Mouse (Mus musculus) forebrain, embryonic 14.5 days (tissue): ENCODE data around the gene Sv2b. TPM values are rescaled to one million over a fixed set of nuclear protein-coding genes. Genes with fewer than 3 reads are reported as not detected.

ENCODE experiments used
- ATAC-seq: fragments of 200-750 bp; cut with Nextera tagmentation; 2 replicates; pipeline ENCODE4 v1.8.0; 2017; ENCODE audit warnings: mild to moderate bottlenecking, moderate library complexity
- DNase-seq: peaks from one replicate; pipeline ENCODE4 v3.0.0-alpha.2; 2015; ENCODE audit warnings: low spot score
- H3K27ac ChIP-seq: fragments of 300-500 bp; sonication (generic); 2 replicates; pipeline ENCODE4 v1.5.1; 2014; ENCODE audit warnings: low read depth, mild to moderate bottlenecking, control low read depth, low read length, moderate library complexity
- H3K27me3 ChIP-seq: fragments of 300-500 bp; sonication (generic); replicated peaks from 2 replicates; pipeline ENCODE4 v1.6.1; 2014; ENCODE audit warnings: low read length, control low read depth, mixed read lengths; ENCODE audit not compliant: control insufficient read depth, insufficient read depth
- H3K36me3 ChIP-seq: fragments of 300-500 bp; sonication (generic); 2 replicates; pipeline ENCODE4 v1.6.1; 2014; ENCODE audit warnings: low read length, control low read depth; ENCODE audit not compliant: control insufficient read depth, insufficient read depth
- H3K4me1 ChIP-seq: fragments of 300-500 bp; sonication (generic); 2 replicates; pipeline ENCODE4 v1.6.1; 2014; ENCODE audit warnings: antibody characterized with exemption, low read length, control low read depth; ENCODE audit not compliant: control insufficient read depth, insufficient read depth
- H3K4me2 ChIP-seq: fragments of 300-500 bp; sonication (generic); 2 replicates; pipeline ENCODE4 v1.6.1; 2014; ENCODE audit warnings: mild to moderate bottlenecking, control low read depth, low read length
- H3K4me3 ChIP-seq: fragments of 300-500 bp; sonication (generic); 2 replicates; pipeline ENCODE4 v1.5.1; 2014; ENCODE audit warnings: low read depth, low read length, control low read depth
- H3K9ac ChIP-seq: fragments of 300-500 bp; sonication (generic); 2 replicates; pipeline ENCODE4 v1.6.1; 2014; ENCODE audit warnings: mild to moderate bottlenecking, low read length, control low read depth, moderate library complexity
- H3K9me3 ChIP-seq: fragments of 300-500 bp; sonication (generic); replicated peaks from 2 replicates; pipeline ENCODE4 v1.6.1; 2016; ENCODE audit warnings: low read length, control low read depth, mixed read lengths; ENCODE audit not compliant: control insufficient read depth
- WGBS: fragments of 180-500 bp; shearing (Covaris S2); extraction: QIAGEN DNeasy Blood & Tissue Kit; methylation state at CpG from one replicate; pipeline ENCODE4 v1.1.7; 2014; 5-methylcytosine and 5-hydroxymethylcytosine counted together
- polyA plus RNA-seq: library from polyadenylated mRNA; unstranded; fragments of >200 nt; fragmentation: Nextera tagmentation; extraction: Ambion mirVana; gene quantifications from 2 replicates; pipeline ENCODE4 v1.2.1, GENCODE M21; 2014

Sv2b gene
- polyA plus RNA-seq, 1 experiment from 2014 or later: 8.4 TPM

GRCm38 (mm10) chr7:75167481-75167880, 141.6 kb downstream of the Sv2b start:
- Histone ChIP-seq H3K9me3 (no peaks in the 10 kb centered on the region), H3K9ac (no peak overlapping the region), H3K4me1 (no peaks in the 10 kb centered on the region), H3K4me3 (no peak overlapping the region), H3K27ac (no peak overlapping the region), H3K27me3 (no peaks in the 10 kb centered on the region), H3K4me2 (no peak overlapping the region), H3K36me3 (no peaks in the 10 kb centered on the region)
- whole genome bisulfite sequencing: 85% methylated on average over 3 of the region's 3 CpGs
- ATAC-seq (no peak), DNase-seq (no peak)

GRCm38 (mm10) chr7:75147174-75147573, 161.9 kb downstream of the Sv2b start:
- 84% methylated on average over 1 of the region's 1 CpGs for WGBS
- Histone ChIP-seq H3K27ac (no peak overlapping the region), H3K4me3 (no peak overlapping the region), H3K9me3 (no peaks in the 10 kb centered on the region), H3K4me2 (no peak overlapping the region), H3K27me3 (no peaks in the 10 kb centered on the region), H3K4me1 (peaks cover 3% of the 10 kb centered on the region), H3K36me3 (no peaks in the 10 kb centered on the region), H3K9ac (no peak overlapping the region)
- no peak for ATAC-seq
- DNase-seq: no peak

- Histone ChIP-seq H3K36me3 (no peaks in the 10 kb centered on the region), H3K27ac (no peak overlapping the region), H3K27me3 (no peaks in the 10 kb centered on the region), H3K4me1 (peaks cover 11% of the 10 kb centered on the region), H3K4me2 (no peak overlapping the region), H3K4me3 (no peak overlapping the region), H3K9ac (no peak overlapping the region), H3K9me3 (no peaks in the 10 kb centered on the region)
- DNase-seq (no peak), ATAC-seq (no peak)
- 39% methylated on average over 2 of the region's 2 CpGs for WGBS
Measured at GRCm38 (mm10) chr7:75142800-75143199, 166.3 kb downstream of the Sv2b start.

GRCm38 (mm10) chr7:75141919-75142700, 167.0 kb downstream of the Sv2b start:
- DNase-seq: peak; percentile 58
- H3K9me3 ChIP-seq: no peaks in the 10 kb centered on the region
- H3K4me3 ChIP-seq: 0 out of 2 replicates have a peak overlapping the region, but pooled peaks have one; percentile 9
- peak overlapping the region; percentile 47 for H3K4me2 ChIP-seq
- H3K4me1 ChIP-seq: peaks cover 11% of the 10 kb centered on the region
- H3K27ac ChIP-seq: no peak overlapping the region
- H3K27me3 ChIP-seq: no peaks in the 10 kb centered on the region
- 8% methylated on average over 17 of the region's 17 CpGs for WGBS
- no peaks in the 10 kb centered on the region for H3K36me3 ChIP-seq
- peak overlapping the region; percentile 37 for H3K9ac ChIP-seq
- ATAC-seq: peak; percentile 68; the same call in 1 of the 2 replicates

- Histone ChIP-seq H3K36me3 (no peaks in the 10 kb centered on the region), H3K4me3 (no peak overlapping the region), H3K4me1 (peaks cover 11% of the 10 kb centered on the region), H3K9me3 (no peaks in the 10 kb centered on the region), H3K27me3 (no peaks in the 10 kb centered on the region), H3K9ac (no peak overlapping the region), H3K4me2 (no peak overlapping the region), H3K27ac (no peak overlapping the region)
- DNase-seq: peak; percentile 33
- WGBS: 84% methylated on average over 2 of the region's 2 CpGs
- no peak for ATAC-seq
Measured at GRCm38 (mm10) chr7:75139306-75139705, 169.8 kb downstream of the Sv2b start.

GRCm38 (mm10) chr7:75134710-75135617, 174.1 kb downstream of the Sv2b start:
- no peaks in the 10 kb centered on the region for H3K9me3 ChIP-seq
- H3K27ac ChIP-seq: no peak overlapping the region
- H3K4me3 ChIP-seq: no peak overlapping the region
- ATAC-seq: peak; percentile 70
- no peaks in the 10 kb centered on the region for H3K36me3 ChIP-seq
- peak; percentile 88 for DNase-seq
- H3K27me3 ChIP-seq: no peaks in the 10 kb centered on the region
- no peak overlapping the region for H3K9ac ChIP-seq
- 25% methylated on average over 15 of the region's 15 CpGs for WGBS
- no peak overlapping the region for H3K4me2 ChIP-seq
- no peaks in the 10 kb centered on the region for H3K4me1 ChIP-seq

- ATAC-seq (no peak), DNase-seq (no peak)
- Histone ChIP-seq H3K4me1 (no peaks in the 10 kb centered on the region), H3K4me2 (no peak overlapping the region), H3K27me3 (no peaks in the 10 kb centered on the region), H3K9me3 (no peaks in the 10 kb centered on the region), H3K27ac (no peak overlapping the region), H3K4me3 (no peak overlapping the region), H3K36me3 (no peaks in the 10 kb centered on the region), H3K9ac (no peak overlapping the region)
- WGBS: 89% methylated on average over 4 of the region's 4 CpGs
Measured at GRCm38 (mm10) chr7:75128036-75128435, 181.0 kb downstream of the Sv2b start.

- H3K4me2 ChIP-seq: no peak overlapping the region
- 83% methylated on average over 5 of the region's 5 CpGs for WGBS
- H3K4me1 ChIP-seq: no peaks in the 10 kb centered on the region
- DNase-seq: no peak
- H3K4me3 ChIP-seq: no peak overlapping the region
- H3K9ac ChIP-seq: no peak overlapping the region
- H3K27ac ChIP-seq: no peak overlapping the region
- no peak for ATAC-seq
- H3K27me3 ChIP-seq: no peaks in the 10 kb centered on the region
- no peaks in the 10 kb centered on the region for H3K9me3 ChIP-seq
- H3K36me3 ChIP-seq: no peaks in the 10 kb centered on the region
Measured at GRCm38 (mm10) chr7:75124067-75124466, 185.0 kb downstream of the Sv2b start.
